Mouse (Mus musculus) megakaryocyte, embryonic 14.5 days (primary cell): ENCODE data around the gene Pip4k2b.

Source experiments
- FLI1 ChIP-seq: IDR thresholded peaks from 2 replicates; pipeline ENCODE4 v1.6.1; 2012; ENCODE audit warnings: low read length, inconsistent platforms, mixed read lengths
- GATA1 ChIP-seq: IDR thresholded peaks from 3 replicates; pipeline ENCODE4 v1.6.1; 2012; ENCODE audit warnings: mixed read lengths, low read length, inconsistent platforms, borderline replicate concordance

DNA sequence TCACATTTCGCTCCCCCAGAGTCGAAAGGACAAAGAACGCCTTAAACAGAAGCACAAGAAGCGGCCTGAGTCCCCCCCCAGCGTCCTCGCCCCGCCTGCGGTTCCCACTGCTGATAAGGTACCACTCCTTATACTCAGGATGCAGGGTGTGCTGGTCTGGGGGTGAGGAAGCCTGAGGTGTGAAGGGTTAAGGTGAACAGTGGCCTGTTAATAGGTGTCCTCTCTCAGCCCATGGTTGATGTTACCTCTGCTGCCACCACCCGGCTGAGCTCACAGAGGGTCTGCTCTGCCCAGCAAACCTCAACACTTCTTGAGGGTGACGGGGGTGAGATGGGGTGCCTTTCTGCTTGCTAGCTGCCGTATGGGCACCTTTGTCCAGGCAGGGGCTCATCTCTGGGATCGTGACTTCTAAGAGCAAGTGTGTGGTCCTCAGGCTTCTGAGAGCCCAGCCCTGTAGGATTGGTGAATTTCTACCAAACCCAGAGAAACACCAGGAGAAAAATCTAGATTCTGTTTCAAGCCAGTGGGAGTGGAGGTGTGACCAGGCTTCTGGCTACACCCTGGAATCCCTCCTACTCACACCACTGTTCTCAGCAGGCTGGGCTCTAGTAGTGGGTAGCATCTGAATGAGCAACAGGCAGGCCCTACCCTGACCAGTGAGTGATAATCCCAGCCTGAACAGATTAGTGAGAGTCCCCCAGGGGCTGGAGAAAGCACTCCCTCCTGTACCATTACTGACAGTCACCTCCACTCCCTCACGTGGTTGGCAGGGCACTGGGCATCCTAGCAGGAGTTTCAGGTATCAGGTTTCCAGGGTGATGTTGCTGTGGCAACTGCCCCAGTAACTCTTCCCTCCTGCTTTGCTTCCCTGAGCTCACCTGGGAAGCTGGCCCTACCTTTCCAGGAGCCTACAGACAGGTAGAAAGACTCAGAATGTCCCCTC lies 74.0 kb downstream of the Pip4k2b start:
- TF ChIP-seq FLI1 (no peak), GATA1 (no peak)
